Mouse (Mus musculus) CH12.LX (cell line): ENCODE data around the gene Gdf7. TPM values are rescaled to one million over a fixed set of nuclear protein-coding genes. Genes with fewer than 3 reads are reported as not detected.

Experiments
- DNase-seq: peaks from one replicate; pipeline ENCODE4 v3.0.0-alpha.2; 2013; ENCODE audit errors: extremely low read depth
- H3K27ac ChIP-seq: 2 replicates; pipeline ENCODE4 v1.5.1; 2012; ENCODE audit warnings: low read depth, mild to moderate bottlenecking, control low read depth, moderate library complexity; ENCODE audit not compliant: insufficient read depth
- H3K27me3 ChIP-seq: replicated peaks from 2 replicates; pipeline ENCODE3; 2012; ENCODE audit warnings: inconsistent platforms
- H3K36me3 ChIP-seq, 2 experiments: replicated peaks in 1 of 2; 2 replicates each; pipeline versions ENCODE3 to v1.6.1; 2012; ENCODE audit warnings: inconsistent platforms in 1 of 2, low read length in 1 of 2, mild to moderate bottlenecking in 1 of 2, mixed read lengths in 1 of 2, moderate library complexity in 1 of 2; ENCODE audit not compliant: control insufficient read depth in 1 of 2, insufficient read depth in 1 of 2
- H3K4me1 ChIP-seq, 2 experiments: 2 replicates each; pipeline ENCODE4 v1.6.1; 2012; ENCODE audit warnings: inconsistent platforms in 1 of 2, moderate library complexity in 1 of 2; ENCODE audit not compliant: insufficient read depth in 2 of 2, control insufficient read depth in 1 of 2
- H3K4me2 ChIP-seq: 2 replicates; pipeline ENCODE4 v1.6.1; 2012; ENCODE audit warnings: low read depth, mild to moderate bottlenecking, control low read depth; ENCODE audit not compliant: poor library complexity, insufficient read depth, severe bottlenecking
- H3K4me3 ChIP-seq, 3 experiments: fragments of 150-350 bp in 1 of 3; sonication (generic) in 1 of 3; replicated peaks in 1 of 3; 2 replicates each; pipeline versions ENCODE3 to v1.5.1; 2011 to 2012; ENCODE audit warnings: low read depth in 2 of 3, low read length in 2 of 3, mild to moderate bottlenecking in 2 of 3, moderate library complexity in 2 of 3, control low read depth in 1 of 3, improper control_type of control experiment in 1 of 3, inconsistent platforms in 1 of 3, mixed read lengths in 1 of 3; ENCODE audit not compliant: poor library complexity in 1 of 3
- H3K79me2 ChIP-seq: replicated peaks from 2 replicates; pipeline ENCODE4 v1.6.1; 2012; ENCODE audit warnings: mild to moderate bottlenecking, moderate library complexity; ENCODE audit not compliant: control insufficient read depth, poor library complexity, insufficient read depth, severe bottlenecking; ENCODE audit errors: extremely low read depth
- H3K9ac ChIP-seq: 2 replicates; pipeline ENCODE4 v1.6.1; 2012; ENCODE audit warnings: low read depth, mild to moderate bottlenecking, control low read depth, moderate library complexity; ENCODE audit not compliant: insufficient read depth
- H3K9me3 ChIP-seq: replicated peaks from 2 replicates; pipeline ENCODE3; 2012; ENCODE audit warnings: low read length, inconsistent platforms, mixed read lengths
- BHLHE40 ChIP-seq: IDR thresholded peaks from 2 replicates; pipeline ENCODE4 v1.6.1; 2011; ENCODE audit warnings: mild to moderate bottlenecking, low read depth, low read length, improper control_type of control experiment
- GABPA ChIP-seq: IDR thresholded peaks from 2 replicates; pipeline ENCODE4 v1.6.1; 2012; ENCODE audit warnings: low read depth, low read length, improper control_type of control experiment, inconsistent platforms; ENCODE audit not compliant: insufficient replicate concordance
- HCFC1 ChIP-seq: IDR thresholded peaks from 2 replicates; pipeline ENCODE4 v1.6.1; 2012; ENCODE audit warnings: low read depth, mild to moderate bottlenecking, inconsistent platforms, low read length, improper control_type of control experiment
- MYC ChIP-seq: IDR thresholded peaks from 2 replicates; pipeline ENCODE4 v1.6.1; 2011; ENCODE audit warnings: low read depth, mild to moderate bottlenecking, improper control_type of control experiment, low read length
- NRF1 ChIP-seq: IDR thresholded peaks from 2 replicates; pipeline ENCODE4 v1.6.1; 2014; ENCODE audit warnings: low read depth, mild to moderate bottlenecking, inconsistent platforms, low read length, improper control_type of control experiment, moderate library complexity
- TBP ChIP-seq: conservative IDR thresholded peaks from 2 replicates; pipeline ENCODE4 v1.6.1; 2011; ENCODE audit warnings: low read depth, low read length, improper control_type of control experiment
- dilution Hi-C: fragments of 300-500 bp; cut with MboI; formaldehyde crosslinking; loops from 2 replicates; pipeline ENCODE4 v1.14.3; 2020; ENCODE audit warnings: low sequenced_read_pairs; ENCODE audit not compliant: extremely low pct_unique_long_range_greater_than_20kb, extremely low pct_ligation_motif_present
- in situ Hi-C: fragments of 300-500 bp; cut with MboI; formaldehyde crosslinking; loops from 3 replicates; pipeline ENCODE4 v1.14.3; 2019; ENCODE audit warnings: low sequenced_read_pairs, low pct_ligation_motif_present, low pct_unique_long_range_greater_than_20kb, mixed read lengths
- polyA plus RNA-seq: library from polyadenylated mRNA; unstranded; fragments of >175 nt; gene quantifications from 2 replicates; pipeline ENCODE4 v1.2.1, GENCODE M21; 2012; ENCODE audit warnings: low read depth; ENCODE audit not compliant: insufficient read length
- total RNA-seq, 2 experiments: library from RNA; depleted of rRNA; stranded (reverse); fragments of 300-350 nt in 1 of 2; fragments of >200 nt in 1 of 2; gene quantifications; 2 replicates each; pipeline ENCODE4 v1.2.3; 2012 to 2014

The Gdf7 gene
- total and polyA plus RNA-seq, 3 experiments = not detected

DNA sequence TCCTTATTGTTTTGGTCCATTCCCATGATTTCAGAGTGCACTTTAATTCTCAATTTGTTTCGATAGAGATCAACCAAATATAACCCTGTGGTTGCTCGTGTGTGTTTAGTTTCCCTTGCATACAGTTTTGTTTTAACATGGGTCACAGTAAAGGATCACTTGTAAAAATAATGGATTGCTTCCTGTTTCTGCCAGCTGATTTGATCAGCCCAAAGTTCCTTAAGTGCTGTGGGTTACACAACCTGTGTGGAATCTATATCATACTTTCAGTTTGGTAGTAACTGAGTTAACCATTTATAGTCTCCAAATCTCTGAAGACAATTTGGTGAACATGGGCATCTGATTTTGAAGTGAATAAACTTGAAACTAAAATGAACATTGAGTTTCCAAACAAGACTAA lies 41.5 kb downstream of the Gdf7 start:
- no peak overlapping the region for H3K4me2 ChIP-seq
- H3K4me3 ChIP-seq = no peak overlapping the region
- no peak overlapping the region for H3K9ac ChIP-seq
- DNase-seq = no peak
- no peaks in the 10 kb centered on the region for H3K27me3 ChIP-seq
- H3K4me1 ChIP-seq = no peaks in the 10 kb centered on the region; a peak in 1 of 4 replicates
- H3K9me3 ChIP-seq = no peaks in the 10 kb centered on the region
- H3K36me3 ChIP-seq = peaks cover 4 to 31% of the 10 kb centered on the region in 2 experiments
- dilution Hi-C loops (no loop called here), in situ Hi-C loops (no loop called here)
- H3K27ac ChIP-seq = no peak overlapping the region
- no peaks in the 10 kb centered on the region for H3K79me2 ChIP-seq
- TF ChIP-seq NRF1 (no peak), MYC (no peak), TBP (no peak), HCFC1 (no peak), BHLHE40 (no peak), GABPA (no peak)

Other genes starting within 250 kb of the Gdf7 start
- gene Ldah, start 93.8 kb downstream of the Gdf7 start, total RNA-seq (2012; rRNA removed) = 18.2 and 23.3 TPM in 2 replicates
- 40.7 and 41.5 TPM in 2 replicates for gene Ldah, start 93.8 kb downstream of the Gdf7 start, total RNA-seq (2014; rRNA removed)
- 31.0 and 34.5 TPM in 2 replicates for gene Ldah, start 93.8 kb downstream of the Gdf7 start, polyA plus RNA-seq
- gene Hs1bp3, start 11.5 kb upstream of the Gdf7 start, total RNA-seq (2012; rRNA removed) = 4.0 and 4.7 TPM in 2 replicates
- gene Hs1bp3, start 11.5 kb upstream of the Gdf7 start, total RNA-seq (2014; rRNA removed) = 2.6 and 2.9 TPM in 2 replicates
- gene Hs1bp3, start 11.5 kb upstream of the Gdf7 start, polyA plus RNA-seq = 8.2 and 10.1 TPM in 2 replicates
- 47.5 and 52.9 TPM in 2 replicates for gene Rhob, start 198.1 kb upstream of the Gdf7 start, total RNA-seq (2012; rRNA removed)
- gene Rhob, start 198.1 kb upstream of the Gdf7 start, total RNA-seq (2014; rRNA removed) = 41.8 and 42.1 TPM in 2 replicates
- 48.6 and 54.1 TPM in 2 replicates for gene Rhob, start 198.1 kb upstream of the Gdf7 start, polyA plus RNA-seq